Mouse (Mus musculus) T-helper 1 cell (primary cell): ENCODE measurements around the gene Napa.

Experiments used
- in situ Hi-C: fragments of 300-600 bp; cut with MboI, MseI; formaldehyde crosslinking; loops from one replicate; pipeline ENCODE4 v1.15.1; 2025; ENCODE audit warnings: high pct_unique_total_duplicates

Napa gene

GRCm38 (mm10) chr7:16098021-16099017 is at the start of gene Napa:
Gene Napa, plus strand, starts transcription at chr7:16098458.
- in situ Hi-C loops: no loop called here

- in situ Hi-C loops: loop anchor here (5.0 kb wide), 1 partner anchor 67 kb away; no protein-coding TSS in a partner anchor
These were observed 49.3 kb upstream of the Napa start for GRCm38 (mm10) chr7:16048675-16049575.

GRCm38 (mm10) chr7:16049576-16049915 is 48.7 kb upstream of the Napa start:
- in situ Hi-C loops: loop anchor here (5.0 kb wide), 1 partner anchor 67 kb away; no protein-coding TSS in a partner anchor

GRCm38 (mm10) chr7:16050600-16050999 is 47.7 kb upstream of the Napa start:
- in situ Hi-C loops: no loop called here

GRCm38 (mm10) chr7:16051883-16052595 is 46.2 kb upstream of the Napa start:
- in situ Hi-C loops: no loop called here

- in situ Hi-C loops: no loop called here
These were observed 45.6 kb upstream of the Napa start for GRCm38 (mm10) chr7:16052684-16053083.

GRCm38 (mm10) chr7:16053105-16053504 is 45.2 kb upstream of the Napa start:
- in situ Hi-C loops: no loop called here

- in situ Hi-C loops: no loop called here
These were observed 43.3 kb upstream of the Napa start for GRCm38 (mm10) chr7:16054966-16055365.

- in situ Hi-C loops: no loop called here
These were observed 42.6 kb upstream of the Napa start for GRCm38 (mm10) chr7:16055665-16056064.

GRCm38 (mm10) chr7:16056459-16057135 is 41.7 kb upstream of the Napa start:
- in situ Hi-C loops: no loop called here

GRCm38 (mm10) chr7:16057136-16057534 is 41.1 kb upstream of the Napa start:
- in situ Hi-C loops: no loop called here

GRCm38 (mm10) chr7:16061219-16062098 is 36.8 kb upstream of the Napa start, which contains the start of gene Zfp541:
Gene Zfp541, plus strand, starts transcription at chr7:16061814.
- in situ Hi-C loops: no loop called here

GRCm38 (mm10) chr7:16062099-16062420 is 36.2 kb upstream of the Napa start:
- in situ Hi-C loops: no loop called here

GRCm38 (mm10) chr7:16063490-16063889 is 34.8 kb upstream of the Napa start:
- in situ Hi-C loops: no loop called here

GRCm38 (mm10) chr7:16070846-16071245 is 27.4 kb upstream of the Napa start:
- in situ Hi-C loops: no loop called here

GRCm38 (mm10) chr7:16071906-16072305 is 26.4 kb upstream of the Napa start:
- in situ Hi-C loops: no loop called here

- in situ Hi-C loops: no loop called here
These were observed 18.3 kb upstream of the Napa start for GRCm38 (mm10) chr7:16079947-16080346.

- in situ Hi-C loops: no loop called here
These were observed 17.7 kb upstream of the Napa start for GRCm38 (mm10) chr7:16080581-16080980.

- in situ Hi-C loops: no loop called here
These were observed 14.9 kb upstream of the Napa start for GRCm38 (mm10) chr7:16083361-16083760.

GRCm38 (mm10) chr7:16087587-16087986 is 10.7 kb upstream of the Napa start:
- in situ Hi-C loops: no loop called here
